ENCODE assay signal across 10 mouse cellular contexts in the genomic region with DNA sequence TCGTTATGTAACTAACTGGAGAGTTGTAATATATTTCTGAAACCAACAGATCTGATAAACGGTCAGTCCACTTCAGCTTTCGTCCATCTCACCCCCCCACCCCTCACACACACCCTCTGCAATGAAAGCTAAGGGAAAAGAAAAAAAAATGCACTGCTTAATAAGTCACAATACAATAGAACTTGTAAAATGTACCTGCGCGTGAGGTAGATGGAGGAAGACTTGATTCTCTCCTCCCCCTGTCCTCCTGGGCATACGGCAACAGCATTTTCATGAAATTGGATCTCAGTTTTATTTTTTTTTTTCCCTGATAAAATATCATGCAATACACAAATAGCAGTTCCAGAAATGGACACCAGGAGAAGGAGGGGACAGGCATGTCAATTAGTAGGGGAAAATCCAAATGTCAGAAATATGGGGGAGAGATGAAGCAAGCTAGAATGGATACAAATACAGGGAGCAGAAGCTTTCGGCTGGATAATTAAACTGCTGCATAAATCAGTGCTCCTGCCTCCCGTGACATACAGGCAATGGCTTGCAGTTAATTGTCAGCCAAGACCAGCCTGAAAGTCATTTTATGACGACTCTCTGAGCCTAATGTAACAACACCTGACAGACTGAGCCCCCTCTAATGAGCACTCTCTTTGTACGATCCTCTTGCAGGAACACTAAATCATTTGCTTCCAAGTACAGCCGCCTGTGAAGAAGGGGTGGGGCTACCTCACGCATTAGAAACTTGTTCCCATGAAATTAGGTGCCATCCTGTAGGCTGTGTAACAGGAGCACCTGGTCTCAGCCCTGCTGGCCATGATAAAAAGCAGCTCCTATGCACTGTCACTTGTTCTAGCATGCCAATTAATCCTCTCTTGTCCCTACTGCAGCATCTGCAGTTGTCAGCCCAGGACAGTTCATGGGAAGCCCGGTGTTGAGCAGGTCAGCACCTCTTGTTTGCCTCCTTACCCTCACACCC. TPM values are rescaled to one million over a fixed set of nuclear protein-coding genes. Genes with fewer than 3 reads are reported as not detected.
DNase-seq lines count a peak whose midpoint lies in the region; ATAC-seq and TF ChIP-seq lines count a peak whose summit lies in the region.
"Had no signal": no experiment of that assay in that cellular context is flagged by ENCODE, and none has a peak within 500 bp of the region (broad histone marks: within the 10 kb centered on the region; RNA-seq: fewer than 3 reads in every experiment).

No protein-coding gene starts in this region.

- TF ChIP-seq EP300 in heart, postnatal 0 days (IDR thresholded peaks at IDR 0.05; ENCODE audit: low read depth): no peak

- H3K4me3 ChIP-seq in heart, postnatal 0 days (ENCODE audit: low read depth, low read length): no peak overlapping the region
- no peak overlapping the region for H3K4me3 ChIP-seq in forebrain, embryonic 12.5 days (replicated peaks)
- H3K4me3 ChIP-seq in limb, embryonic 10.5 days: no peak overlapping the region
- no peak overlapping the region for H3K4me3 ChIP-seq in liver, embryonic 11.5 days (ENCODE audit: low read depth, low read length)
- H3K4me3 ChIP-seq: myocyte had no signal

- peaks cover 6% of the 10 kb centered on the region; the same call in 1 of the 2 replicates for H3K36me3 ChIP-seq in heart, postnatal 0 days (replicated peaks; ENCODE audit: control insufficient read depth, insufficient read depth, low read length)
- H3K36me3 ChIP-seq in forebrain, embryonic 12.5 days (replicated peaks): no peaks in the 10 kb centered on the region
- H3K36me3 ChIP-seq in limb, embryonic 10.5 days: no peaks in the 10 kb centered on the region
- no peaks in the 10 kb centered on the region for H3K36me3 ChIP-seq in liver, embryonic 11.5 days (ENCODE audit: control insufficient read depth, insufficient read depth, low read length)

- H3K4me1 ChIP-seq in heart, postnatal 0 days (ENCODE audit: control insufficient read depth, insufficient read depth): no peaks in the 10 kb centered on the region
- H3K4me1 ChIP-seq in forebrain, embryonic 12.5 days: 0 out of 2 replicates have a peak, but pooled peaks cover 6% of the 10 kb centered on the region
- peaks cover 10% of the 10 kb centered on the region for H3K4me1 ChIP-seq in limb, embryonic 10.5 days
- H3K4me1 ChIP-seq in liver, embryonic 11.5 days (replicated peaks; ENCODE audit: control insufficient read depth, insufficient read depth, low read length): no peaks in the 10 kb centered on the region

- no peak overlapping the region for H3K4me2 ChIP-seq in heart, postnatal 0 days (ENCODE audit: low read depth, low read length)
- peak overlapping the region; percentile 17; the same call in 1 of the 2 replicates for H3K4me2 ChIP-seq in forebrain, embryonic 12.5 days
- no peak overlapping the region for H3K4me2 ChIP-seq in liver, embryonic 11.5 days

- TF ChIP-seq CTCF in heart, postnatal 0 days (IDR thresholded peaks at IDR 0.05; ENCODE audit: low read depth): peak; percentile 42

- H3K27me3 ChIP-seq in heart, postnatal 0 days (ENCODE audit: control insufficient read depth, insufficient read depth, low read length): no peaks in the 10 kb centered on the region
- H3K27me3 ChIP-seq in forebrain, embryonic 12.5 days: peaks cover 8% of the 10 kb centered on the region
- peaks cover 10% of the 10 kb centered on the region for H3K27me3 ChIP-seq in limb, embryonic 10.5 days (ENCODE audit: low read depth, poor library complexity, severe bottlenecking)
- H3K27me3 ChIP-seq in liver, embryonic 11.5 days (replicated peaks; ENCODE audit: control insufficient read depth, insufficient read depth, low read length): no peaks in the 10 kb centered on the region

- ATAC-seq in heart, postnatal 0 days (ENCODE audit: insufficient read depth, low read depth): no peak
- peak; percentile 82; the same call in 1 of the 2 replicates for ATAC-seq in forebrain, embryonic 12.5 days (ENCODE audit: low FRiP score)
- no peak for ATAC-seq in granulocyte monocyte progenitor cell, adult 5-6 weeks (replicated peaks; ENCODE audit: poor library complexity, severe bottlenecking)
- no peak for ATAC-seq in liver, embryonic 11.5 days (replicated peaks; ENCODE audit: low FRiP score)

- no peak for DNase-seq in heart, postnatal 0 days (ENCODE audit: low spot score)
- DNase-seq in heart, postnatal 4 days: no peak
- peak; percentile 29 for DNase-seq in NIH3T3 (ENCODE audit: low read depth)
- peak; percentile 51 for DNase-seq in limb, embryonic 10.5 days (ENCODE audit: low spot score)
- no peak for DNase-seq in liver, embryonic 11.5 days (ENCODE audit: low spot score)
- no peak for DNase-seq in gastrocnemius, postnatal 36 days

- intact Hi-C loops in gastrocnemius, postnatal 36 days (cut with DNase I): no loop called here

- H3K9me3 ChIP-seq in heart, postnatal 0 days (replicated peaks; ENCODE audit: control insufficient read depth, low read length): no peaks in the 10 kb centered on the region
- no peaks in the 10 kb centered on the region for H3K9me3 ChIP-seq in forebrain, embryonic 12.5 days
- H3K9me3 ChIP-seq in limb, embryonic 10.5 days (replicated peaks): no peaks in the 10 kb centered on the region
- no peaks in the 10 kb centered on the region for H3K9me3 ChIP-seq in liver, embryonic 11.5 days (ENCODE audit: control insufficient read depth, low read length)

- no peak overlapping the region for H3K9ac ChIP-seq in heart, postnatal 0 days (replicated peaks; ENCODE audit: low read depth, low read length)
- H3K9ac ChIP-seq in forebrain, embryonic 12.5 days: no peak overlapping the region
- no peak overlapping the region for H3K9ac ChIP-seq in liver, embryonic 11.5 days (ENCODE audit: low read depth, low read length)

- no peak overlapping the region for H3K27ac ChIP-seq in heart, postnatal 0 days (ENCODE audit: low read depth)
- no peak overlapping the region for H3K27ac ChIP-seq in forebrain, embryonic 12.5 days
- H3K27ac ChIP-seq in limb, embryonic 10.5 days: no peak overlapping the region
- H3K27ac ChIP-seq in liver, embryonic 11.5 days (ENCODE audit: low read depth, low read length): no peak overlapping the region

- 60% methylated on average over 13 of the region's 13 CpGs for WGBS in heart, postnatal 0 days
- WGBS in forebrain, embryonic 12.5 days: 57% methylated on average over 13 of the region's 13 CpGs
- WGBS in limb, embryonic 10.5 days: 45% methylated on average over 13 of the region's 13 CpGs
- WGBS in liver, embryonic 11.5 days: 56% methylated on average over 13 of the region's 13 CpGs

RNA-seq across cellular contexts. Expression of a gene that starts 11.7 kb away (rescaled TPM):
- 2.6 and 3.0 TPM in 2 replicates for total RNA-seq in heart, postnatal 0 days (2014; rRNA removed; ENCODE audit: low replicate concordance)
- 7.9 and 8.0 TPM in 2 replicates for polyA plus RNA-seq in heart, postnatal 0 days (2015; fragmentation: Nextera tagmentation; extraction: Ambion mirVana)
- total RNA-seq in heart, postnatal 4 days (2021): 10 to 100 TPM; 11.2 to 12.5 TPM
- polyA plus RNA-seq in forebrain, embryonic 12.5 days (2016; fragmentation: Nextera tagmentation; extraction: Ambion mirVana): 1.4 and 1.6 TPM in 2 replicates
- 0.14 and 0.44 TPM in 2 replicates for polyA plus RNA-seq in limb, embryonic 10.5 days (2016; fragmentation: Nextera tagmentation; extraction: Ambion mirVana)
- total RNA-seq in granulocyte monocyte progenitor cell, adult 5-6 weeks (2014; fragmentation: Nextera tagmentation): 0.09 TPM in 1 of 2 replicates, not detected in the other
- 0.21 and 0.78 TPM in 2 replicates for total RNA-seq in granulocyte monocyte progenitor cell, adult 5-6 weeks (2017)
- 0.42 and 0.47 TPM in 2 replicates for polyA plus RNA-seq in liver, embryonic 11.5 days (2014; fragmentation: Nextera tagmentation; extraction: Ambion mirVana)
- total RNA-seq in gastrocnemius, postnatal 36 days (2021): under 1 TPM; 0.61 to 0.99 TPM
- total RNA-seq: MEL had no signal

Comparison
In these comparisons a context has a peak if more than half of its experiments do, and no peak if none do; other contexts are left out.
1. DNase-seq: peak in NIH3T3 (single experiment) and limb, embryonic 10.5 days (single experiment); none in heart, postnatal 0 days (single experiment), heart, postnatal 4 days (single experiment), liver, embryonic 11.5 days (single experiment) and gastrocnemius, postnatal 36 days (0 of 2).